Mouse (Mus musculus): ENCODE measurements around the gene Zc2hc1b.
A peak's percentile ranks its signal among the peaks of the same experiment; 100 is the strongest.

Zc2hc1b gene

DNA sequence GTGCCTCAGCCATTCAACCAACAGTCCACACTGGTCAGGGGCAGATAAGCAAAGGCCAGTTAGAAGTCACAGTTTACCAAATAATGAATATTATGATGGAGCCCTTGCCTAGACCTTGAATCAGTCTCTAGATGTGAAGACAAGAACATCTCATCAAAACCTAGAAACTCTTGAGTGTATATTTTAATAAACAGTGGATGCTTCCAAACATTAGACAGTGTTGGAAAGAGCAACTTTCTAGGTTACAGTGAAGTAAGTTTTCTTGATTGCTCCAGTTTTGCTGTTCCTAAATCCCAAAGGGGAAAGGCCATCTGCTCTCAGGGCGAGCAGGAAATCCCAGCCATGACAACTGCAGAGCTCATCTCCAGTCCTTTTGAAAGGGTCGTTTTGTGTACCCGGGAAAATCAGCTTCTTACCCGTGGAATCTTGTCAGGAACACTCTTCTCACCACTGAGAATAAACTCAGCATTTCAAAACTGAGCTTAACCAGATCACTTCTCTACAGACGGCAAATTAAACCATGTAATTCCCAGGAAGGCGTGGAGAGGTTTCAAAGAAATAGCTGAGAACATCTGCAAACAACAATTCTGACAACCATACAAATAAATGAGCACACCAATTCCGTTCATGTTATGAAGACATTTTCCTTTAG is at the start of gene Zc2hc1b:
Gene Zc2hc1b (minus strand): TSS at position 51 of the 652 bp plus-strand sequence.
- DNase-seq, result no peak

DNA sequence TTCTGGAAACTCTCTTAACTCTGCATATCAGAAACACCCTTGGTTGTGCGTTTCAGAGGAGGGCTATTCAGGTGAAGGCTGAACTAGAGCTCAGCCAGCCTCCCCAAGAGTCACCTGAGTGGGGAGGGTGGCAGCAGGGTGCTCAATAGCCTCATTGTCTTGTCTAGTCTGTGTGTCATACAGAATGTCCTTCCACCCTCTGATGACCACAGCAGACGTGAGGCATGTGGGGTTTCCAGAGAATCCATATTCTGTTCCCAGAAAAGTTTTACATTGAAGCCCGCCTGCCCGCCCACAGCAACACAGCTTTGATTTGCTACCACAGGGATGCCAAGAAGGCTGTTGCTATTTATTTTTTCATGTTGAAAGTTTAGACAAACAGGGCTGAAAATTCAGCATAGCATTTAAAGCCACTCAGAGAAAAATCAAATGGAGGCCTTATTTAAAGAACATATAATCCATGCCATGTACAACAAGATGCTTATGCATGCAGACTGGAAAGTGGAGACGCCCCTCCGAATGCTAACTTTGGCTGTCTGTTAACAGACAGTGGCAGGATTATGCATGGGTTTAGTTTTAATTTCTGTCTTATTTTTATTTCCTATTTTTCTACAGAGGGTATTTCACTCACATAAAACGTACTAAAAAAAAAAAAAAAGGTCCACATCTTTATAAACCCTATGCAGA is 47.7 kb upstream of the Zc2hc1b start:
- no peak for DNase-seq

DNA sequence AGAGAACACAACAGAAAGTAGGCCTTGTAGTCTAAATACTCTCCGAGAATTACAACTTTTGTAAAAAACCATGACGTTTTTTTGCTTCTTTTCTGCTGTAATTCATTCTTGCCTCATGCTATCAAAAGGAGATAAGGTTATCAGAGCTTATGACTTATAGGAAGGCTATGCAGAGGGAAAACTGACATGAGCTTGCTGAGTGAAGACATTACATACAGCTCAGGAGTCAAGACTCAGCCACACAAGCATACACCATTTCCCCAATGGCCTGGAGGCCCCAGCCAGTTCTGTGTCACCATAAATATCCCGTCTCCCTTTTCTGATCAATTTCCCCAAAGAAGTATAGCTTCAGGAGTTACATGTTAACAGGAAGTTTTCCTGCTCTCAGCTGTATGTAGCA is 44.3 kb upstream of the Zc2hc1b start:
- DNase-seq, result no peak

DNA sequence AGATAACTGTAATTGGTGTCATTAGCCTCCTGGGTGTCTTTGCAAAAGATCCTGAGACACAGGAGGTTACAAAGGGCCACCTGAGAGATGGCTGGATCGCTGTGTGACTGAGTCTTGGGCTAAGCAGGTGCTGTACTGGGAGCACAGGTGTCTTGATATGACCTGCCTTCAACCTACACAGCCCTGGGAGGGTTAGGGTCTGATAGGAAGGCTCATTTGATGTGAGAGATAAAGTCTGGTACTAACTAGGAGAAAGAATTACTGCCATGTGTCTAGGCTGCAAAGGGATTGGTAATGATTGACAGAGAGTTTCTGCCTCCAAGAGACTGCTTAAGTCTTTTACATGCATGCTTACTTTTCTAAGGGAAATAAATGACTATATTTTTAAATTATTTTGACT is 42.2 kb upstream of the Zc2hc1b start:
- DNase-seq, result no peak

DNA sequence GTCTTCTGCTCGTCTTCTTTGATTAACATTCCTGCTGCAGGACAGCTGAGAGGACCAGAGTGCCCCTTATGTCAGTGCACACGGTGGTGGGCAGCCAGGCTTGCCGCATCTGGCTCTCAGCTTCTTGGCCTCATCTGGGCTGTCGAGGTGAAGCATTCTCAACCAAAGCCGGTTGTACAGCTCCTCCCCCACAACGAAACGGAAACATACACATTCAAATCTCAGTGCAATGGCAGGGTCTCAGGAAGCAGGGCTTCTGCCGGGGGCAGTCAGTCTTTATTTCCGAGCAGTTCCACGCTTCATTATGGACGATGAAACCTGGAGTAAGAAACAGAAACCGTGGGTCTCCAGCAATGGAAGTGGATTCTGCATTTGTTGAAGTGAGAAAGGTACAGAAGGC is 36.1 kb upstream of the Zc2hc1b start:
- no peak for DNase-seq

DNA sequence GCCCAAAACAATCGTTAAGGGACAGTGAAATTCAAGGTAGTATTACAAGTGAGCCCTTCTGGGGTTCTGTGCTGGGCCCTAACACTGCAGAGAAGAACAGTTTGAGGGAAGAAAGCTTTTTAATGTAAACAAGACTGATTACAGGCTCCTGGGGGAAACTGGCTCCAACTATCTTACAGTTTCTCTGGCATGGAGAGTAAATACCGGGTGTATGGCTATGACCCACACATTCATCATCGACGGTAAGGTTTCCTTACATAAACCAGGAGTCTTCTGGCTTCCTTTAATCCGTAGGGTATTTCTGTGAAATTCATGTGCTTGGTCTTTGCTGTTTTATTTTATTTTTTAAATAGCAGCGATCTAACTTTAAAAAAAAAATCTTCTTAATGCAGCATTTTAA is 35.0 kb upstream of the Zc2hc1b start:
- DNase-seq, result no peak

DNA sequence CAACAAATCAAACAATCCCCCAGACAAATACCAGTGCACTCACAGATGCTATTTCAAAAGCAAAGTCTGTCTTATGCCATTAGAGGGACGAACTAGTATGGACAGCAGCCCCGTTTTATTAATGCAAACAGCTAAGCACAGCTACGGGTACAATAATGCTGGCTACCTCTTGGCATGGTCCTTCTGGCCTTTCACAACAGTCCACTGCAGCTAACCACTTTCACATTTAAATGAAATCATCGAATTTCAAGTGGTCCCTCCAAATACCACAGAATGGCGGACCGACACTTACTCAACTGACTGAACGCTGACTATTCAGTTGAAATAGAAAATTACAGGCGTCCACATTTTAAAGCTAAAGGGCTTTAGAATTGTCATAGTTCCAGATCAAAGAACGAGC is 34.5 kb upstream of the Zc2hc1b start:
- no peak for DNase-seq

DNA sequence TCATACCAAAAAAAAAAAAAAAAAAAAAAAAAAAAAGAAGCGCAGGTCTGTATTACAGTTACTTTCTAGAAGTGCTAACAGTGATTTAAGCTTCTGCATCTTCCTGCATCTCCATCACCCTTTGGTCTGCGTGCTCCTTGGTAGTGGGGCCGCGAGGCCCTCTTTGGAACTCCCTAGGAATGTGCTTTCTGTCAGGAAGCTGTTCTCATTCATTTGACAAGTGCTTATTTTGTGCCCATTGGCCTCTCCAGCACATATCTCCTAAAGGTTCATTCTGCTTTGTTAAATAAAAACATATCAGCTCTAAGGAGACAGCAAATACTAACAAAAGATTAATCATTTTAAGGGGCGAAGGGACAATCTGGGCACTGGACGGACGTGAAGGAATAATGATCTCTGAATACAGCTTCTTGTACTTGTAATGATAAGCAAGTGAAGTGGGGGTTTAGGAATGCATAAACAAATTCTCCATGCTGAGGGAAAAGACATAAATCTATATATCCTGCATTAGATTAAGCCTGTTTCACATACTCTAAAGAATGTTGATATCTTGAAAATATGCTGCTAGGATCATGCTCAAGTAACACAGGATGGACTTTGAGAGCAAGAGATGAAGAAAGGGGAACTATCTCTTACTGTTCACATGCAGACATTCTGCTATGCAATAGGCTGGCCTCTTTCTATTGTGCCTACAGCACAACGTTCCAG is 32.3 kb upstream of the Zc2hc1b start:
- DNase-seq, result no peak

DNA sequence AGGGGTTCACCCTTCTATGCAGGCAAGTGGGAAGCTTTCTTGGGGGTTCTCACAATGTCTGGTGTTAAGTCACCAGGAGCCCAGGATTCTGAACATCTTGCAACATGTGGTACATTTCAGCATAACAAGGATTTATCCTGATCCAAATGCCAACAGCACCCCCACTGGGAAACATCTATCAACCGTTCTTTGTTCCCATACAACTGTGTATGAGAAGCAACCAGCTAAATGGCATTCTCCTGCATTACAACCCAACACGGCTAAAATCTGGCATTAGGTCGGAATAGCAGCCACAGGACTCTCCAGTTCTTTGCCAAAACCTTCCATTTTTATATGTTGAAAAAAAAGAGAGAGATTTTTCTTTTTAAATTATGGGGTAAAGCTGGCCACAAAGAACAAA is 31.7 kb upstream of the Zc2hc1b start:
- no peak for DNase-seq

DNA sequence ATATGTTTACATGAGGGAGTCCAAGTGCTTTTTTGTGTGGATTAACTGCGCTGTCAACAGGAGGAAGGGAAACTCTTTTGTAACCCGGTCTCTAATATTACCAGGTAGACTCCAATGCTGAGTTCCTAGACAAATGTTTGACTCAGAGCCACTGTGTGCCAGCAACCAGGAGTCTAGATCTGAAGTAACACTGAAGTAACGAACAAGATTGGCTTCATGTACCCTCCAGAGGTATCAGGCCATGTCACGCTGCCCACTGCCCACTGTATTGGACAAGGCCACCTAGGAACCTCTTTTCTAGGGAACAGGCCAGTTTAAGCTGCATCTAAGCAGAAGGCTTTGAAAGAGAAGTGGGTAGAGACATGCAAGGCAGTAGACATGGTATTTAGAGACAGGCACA is 31.2 kb upstream of the Zc2hc1b start:
- DNase-seq, result no peak

DNA sequence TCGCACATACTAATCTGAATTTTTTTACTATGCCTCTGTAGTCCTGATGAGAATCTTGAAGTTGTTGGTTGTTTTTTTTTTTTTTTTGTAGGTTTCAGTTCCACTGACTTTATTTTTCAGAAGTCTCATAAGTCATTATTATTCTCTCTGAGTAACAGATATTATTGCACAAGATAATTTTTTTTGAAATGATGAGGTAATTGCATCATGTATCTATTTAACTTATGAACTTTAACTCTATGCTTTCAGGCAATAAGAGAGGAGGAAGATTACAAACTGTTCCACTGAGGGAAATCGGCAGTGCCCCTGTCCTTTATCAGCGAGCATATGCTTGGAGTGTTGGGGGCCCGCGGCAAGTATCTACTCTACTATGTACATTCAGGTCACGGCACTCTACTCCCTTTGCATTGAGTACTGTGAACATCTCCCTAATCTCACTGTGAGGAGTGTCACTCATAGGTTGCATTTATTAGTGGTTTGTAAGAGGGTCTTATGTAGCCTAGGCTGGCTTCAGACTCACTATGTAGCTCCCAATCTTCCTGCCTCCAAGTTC is 24.0 kb upstream of the Zc2hc1b start:
- DNase-seq, result no peak

DNA sequence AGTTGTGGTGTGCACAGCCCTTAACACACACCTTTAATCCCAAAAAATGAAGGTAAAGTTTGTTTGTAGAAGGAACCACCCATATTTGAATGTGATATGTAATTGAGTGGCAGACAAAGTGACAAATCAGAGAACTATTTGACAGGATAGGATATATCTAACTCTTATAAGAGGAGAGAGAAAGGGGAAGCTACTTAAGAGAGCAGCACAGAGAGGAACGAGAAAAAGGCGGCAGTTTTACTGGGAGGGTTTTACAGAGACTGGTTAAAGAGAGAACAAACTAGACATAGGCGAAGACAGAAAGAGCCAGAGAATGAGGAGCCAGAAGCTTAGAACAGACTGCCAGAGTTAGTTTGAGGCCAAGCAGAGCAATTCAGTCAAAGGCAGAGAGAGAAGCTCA is 23.0 kb upstream of the Zc2hc1b start:
- no peak for DNase-seq

DNA sequence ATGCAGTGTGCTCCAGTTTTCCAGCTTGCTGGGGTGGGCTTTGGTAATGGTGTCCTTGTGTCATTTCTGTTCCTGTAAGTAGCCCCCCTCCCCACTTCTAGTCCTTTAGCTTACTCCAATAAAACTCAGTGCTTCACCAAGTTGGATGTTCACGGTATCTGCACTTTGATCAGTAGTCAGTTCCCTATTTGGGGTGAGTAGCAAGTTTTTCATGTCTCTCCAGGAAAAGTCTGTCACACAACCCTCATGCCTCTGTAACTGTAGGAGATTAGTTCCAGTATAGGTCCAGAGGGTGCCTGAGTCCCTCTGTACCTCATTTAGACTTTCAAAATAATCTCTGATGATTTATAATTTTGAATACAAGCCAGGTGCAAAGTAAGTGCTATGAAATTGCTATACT is 21.4 kb upstream of the Zc2hc1b start:
- DNase-seq, result no peak

DNA sequence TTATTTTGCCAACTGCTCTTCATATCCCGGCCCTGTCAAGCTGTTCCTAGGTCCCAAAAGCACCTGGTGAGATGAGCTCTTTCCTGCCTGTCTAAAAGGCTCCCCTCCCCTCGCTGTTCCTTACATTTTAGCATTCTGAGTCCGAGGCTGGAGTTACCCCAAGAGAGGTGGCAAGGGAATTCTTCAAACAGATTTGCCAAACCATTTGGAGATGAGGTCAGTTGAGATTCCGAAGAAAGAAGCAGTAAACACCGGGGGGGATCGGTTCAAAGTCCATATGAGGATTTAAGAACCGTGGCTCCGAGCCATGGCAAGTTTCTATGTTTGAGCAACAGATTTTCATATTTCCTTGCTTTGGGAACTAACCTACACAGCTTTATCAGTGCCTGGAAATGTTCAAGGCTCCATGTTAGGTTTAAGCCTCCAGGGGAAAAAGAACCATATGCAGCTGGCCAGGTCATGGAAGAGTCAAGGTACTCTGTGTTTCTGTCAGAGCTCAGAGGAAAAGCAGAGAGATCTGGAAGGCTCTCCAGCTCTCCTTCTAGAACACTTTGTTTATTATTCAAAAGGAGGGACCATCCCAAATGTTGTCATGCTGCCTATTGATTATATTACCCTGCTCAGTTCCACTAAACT is 19.2 kb upstream of the Zc2hc1b start:
- DNase-seq, result no peak

DNA sequence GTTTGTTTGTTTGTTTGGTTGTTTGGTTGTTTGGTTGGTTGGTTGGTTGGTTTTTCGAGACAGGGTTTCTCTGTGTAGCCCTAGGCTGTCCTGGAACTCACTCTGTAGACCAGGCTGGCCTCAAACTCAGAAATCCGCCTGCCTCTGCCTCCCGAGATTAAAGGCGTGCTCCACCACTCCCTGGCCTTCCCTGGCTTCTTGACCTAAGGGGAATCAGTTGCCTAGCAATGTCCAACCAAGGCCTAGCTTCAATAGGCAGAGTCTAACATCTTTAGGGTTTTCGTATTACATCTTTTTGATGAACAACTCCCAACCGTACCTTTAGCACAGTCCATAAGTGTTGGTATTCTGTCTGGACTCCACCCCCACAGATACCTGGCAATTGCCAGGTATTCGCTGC is 15.7 kb upstream of the Zc2hc1b start:
- DNase-seq, result peak in 1 of 2 experiments; percentile 8

DNA sequence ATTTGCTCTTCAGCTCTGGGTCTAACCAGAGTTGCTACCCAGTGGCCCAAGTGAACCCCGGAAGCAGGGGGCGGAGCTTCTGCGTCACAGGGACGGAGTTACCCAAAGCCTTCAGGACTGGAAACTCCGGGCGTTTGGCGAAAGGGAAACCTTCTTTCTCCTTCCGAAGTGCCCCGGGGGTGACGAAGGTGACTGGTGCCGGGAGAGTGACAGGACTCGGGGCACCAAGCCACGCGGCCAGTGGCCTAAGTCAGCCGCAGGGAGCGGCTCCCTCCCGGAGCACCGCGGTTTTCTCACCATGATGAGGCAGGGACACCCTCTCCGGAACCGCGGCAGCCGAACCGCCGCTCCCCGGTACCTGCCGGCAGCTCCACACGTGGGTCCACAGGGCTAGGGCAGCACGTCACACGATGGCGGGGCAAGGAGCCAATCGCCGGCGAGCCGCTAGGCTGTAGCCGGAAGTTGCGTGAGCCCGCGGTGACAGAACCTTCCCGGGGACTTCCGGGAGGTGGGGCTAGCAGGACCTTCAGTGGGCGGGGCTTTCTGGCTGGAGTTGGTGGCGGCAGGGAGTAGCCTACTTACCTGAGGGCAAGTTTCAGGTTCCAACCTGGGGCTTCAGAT is 15.0 kb upstream of the Zc2hc1b start, which contains the start of gene Ltv1:
Gene Ltv1 (minus strand): TSS at position 438 of the 621 bp plus-strand sequence.
- peak; percentile 96 to 97 for DNase-seq

DNA sequence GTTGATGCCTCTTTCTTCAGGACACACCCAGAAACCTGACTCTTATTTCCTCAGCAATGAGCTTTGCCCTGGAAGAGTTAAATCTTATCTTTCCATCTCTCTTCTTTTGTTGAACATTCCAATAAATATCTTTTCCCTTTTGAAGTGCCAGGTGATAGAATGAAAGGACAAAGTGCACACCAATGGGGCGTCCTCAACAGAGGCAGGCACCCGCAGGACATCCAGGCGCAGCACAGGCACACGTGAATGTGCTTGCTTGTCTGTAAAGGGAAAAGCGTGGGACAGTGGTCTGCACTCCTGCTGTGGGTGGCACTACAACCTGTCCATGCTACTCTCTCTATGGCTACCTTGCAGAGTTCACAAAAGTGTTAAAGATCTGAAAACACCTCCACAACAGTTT is 12.1 kb upstream of the Zc2hc1b start:
- no peak for DNase-seq

DNA sequence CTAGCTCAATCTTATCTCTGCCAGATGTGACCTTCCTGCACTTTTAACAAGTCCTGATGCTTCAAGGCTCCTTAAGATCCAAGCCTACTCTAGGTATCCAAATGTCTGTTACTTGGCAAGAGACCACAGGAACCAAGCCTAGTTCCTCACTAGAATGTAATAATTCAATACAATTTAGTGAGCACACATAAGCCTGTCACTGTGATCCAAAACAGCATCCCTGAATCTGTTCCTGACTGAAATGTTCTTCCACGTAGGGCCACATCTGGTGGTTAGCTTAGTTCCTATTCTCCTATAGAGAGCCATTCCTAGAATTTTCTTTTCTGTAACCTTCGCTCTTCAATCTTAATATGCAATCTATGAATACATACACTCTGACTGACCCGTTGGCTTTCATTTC is 8.9 kb upstream of the Zc2hc1b start:
- DNase-seq, result no peak

DNA sequence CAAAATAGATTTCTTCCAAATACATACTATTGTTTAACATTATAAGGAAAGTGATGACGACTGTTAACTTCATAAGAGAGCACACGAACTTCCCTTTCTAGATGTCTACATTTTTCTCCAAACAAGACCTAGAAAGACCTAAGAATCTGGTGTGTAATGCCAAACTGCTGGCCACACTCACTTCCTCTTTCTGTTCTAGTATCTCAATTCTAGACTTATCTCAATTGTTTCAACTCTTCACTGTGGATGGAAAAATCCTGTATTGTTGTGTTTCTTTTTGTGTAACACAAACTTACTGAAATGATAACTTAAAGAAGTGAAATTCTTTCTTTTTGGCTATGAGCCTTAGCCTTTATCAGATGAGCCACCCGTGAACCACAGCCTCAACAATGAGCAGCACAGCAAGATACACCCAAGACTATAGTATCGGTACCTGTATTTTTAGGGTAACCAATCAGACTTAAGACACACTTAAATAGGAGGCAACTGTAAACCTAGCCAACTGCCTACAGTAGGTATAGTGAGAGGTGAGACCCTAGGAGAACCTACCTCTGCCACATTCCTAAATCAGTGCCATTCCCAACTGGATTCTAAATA is 6.4 kb upstream of the Zc2hc1b start:
- no peak for DNase-seq

DNA sequence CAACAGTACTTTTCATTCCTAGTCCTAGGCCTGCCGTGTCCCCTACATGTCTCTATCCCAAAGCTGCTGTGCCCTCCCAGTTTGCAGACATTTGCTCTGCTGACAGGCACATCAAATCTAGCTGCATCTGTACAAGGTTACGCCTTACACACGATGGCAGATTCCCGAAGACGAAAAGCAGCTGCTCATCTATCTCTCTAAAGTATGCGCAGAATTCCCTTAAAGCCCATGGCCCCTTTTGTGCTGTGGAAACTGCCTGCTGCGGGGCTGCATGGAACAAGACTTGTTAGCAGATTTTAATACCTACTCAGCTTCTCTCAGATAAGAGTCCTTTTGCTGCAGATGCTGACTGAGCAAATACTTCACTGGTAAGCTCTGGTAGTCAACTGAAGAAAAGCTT is 2.4 kb upstream of the Zc2hc1b start:
- DNase-seq, result no peak

DNA sequence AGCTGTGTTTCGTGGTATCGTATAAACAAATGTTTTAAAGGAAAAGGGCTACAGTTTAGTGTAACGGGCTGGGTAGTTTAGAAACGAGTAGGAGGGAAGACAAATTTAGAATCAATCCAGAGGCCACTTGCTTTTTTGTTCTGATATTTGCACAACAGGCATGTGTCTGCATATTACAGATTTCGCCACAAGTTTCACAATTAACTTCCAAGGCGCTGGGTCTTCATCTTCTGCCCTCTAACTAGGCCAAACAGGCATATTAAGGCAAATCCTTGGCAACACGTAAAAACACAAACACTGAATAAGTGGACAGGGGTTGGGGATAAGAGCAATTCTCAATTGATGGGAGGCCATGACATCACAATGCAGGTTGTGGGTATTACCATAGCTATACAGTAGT is 2.0 kb downstream of the Zc2hc1b start:
- no peak for DNase-seq

DNA sequence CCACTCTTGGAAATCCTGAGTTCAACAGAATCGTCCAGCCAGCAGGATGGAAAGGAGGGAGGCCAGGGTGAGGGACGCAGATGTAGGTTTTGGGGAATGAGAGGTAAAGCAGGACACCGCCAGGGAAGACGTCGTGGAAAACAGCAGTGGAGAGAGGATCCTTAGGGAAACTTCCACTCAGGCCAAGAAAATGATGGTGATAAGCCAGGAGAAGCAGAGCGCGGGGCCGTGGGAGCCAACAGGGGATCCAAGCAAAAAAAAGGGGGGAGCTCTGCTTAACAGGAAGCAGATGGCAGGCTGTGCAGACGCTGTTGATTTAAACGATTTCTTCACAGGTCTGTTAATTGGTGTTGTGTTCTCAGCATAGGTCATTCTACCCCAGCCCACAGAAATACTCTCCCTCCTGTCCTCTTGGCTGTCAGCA is 5.0 kb downstream of the Zc2hc1b start:
- no peak for DNase-seq

Measured in cerebellum, postnatal 36 days (tissue).